Mouse (Mus musculus): ENCODE results near the gene Vmn2r58.
"Not testable (repeated sequence)": the region's sequence is repeated elsewhere in the genome, so short reads cannot be mapped to it uniquely, and the experiment has no call there.

Gene Vmn2r58

DNA sequence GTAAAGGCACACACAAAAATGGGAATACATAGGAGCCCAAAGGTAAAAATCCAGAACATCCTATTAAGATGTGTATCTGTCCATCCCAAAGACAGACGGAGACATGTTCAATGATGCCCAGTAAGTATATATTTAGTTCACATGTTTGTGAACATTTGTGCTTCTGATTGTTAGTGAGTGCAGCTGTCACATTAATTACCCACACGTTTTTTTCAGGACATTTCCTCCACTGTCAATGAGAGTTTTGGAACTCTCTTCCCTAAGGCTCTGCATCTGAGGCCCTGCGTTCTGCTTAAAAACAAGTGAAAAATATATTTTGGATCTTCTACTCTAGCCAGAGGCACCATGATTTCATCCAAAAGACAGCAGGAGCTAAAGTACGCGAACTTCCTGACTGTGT is at the start of gene Vmn2r58:
Vmn2r58 (minus strand) TSS at position 101 of the 400 bp plus-strand sequence.
- DNase-seq (ENCODE audit: low spot score), result not testable (repeated sequence)

All from urinary bladder, postnatal 14 days (tissue).